Mouse (Mus musculus): Measurements from ENCODE around the gene Vps13c.

DNA sequence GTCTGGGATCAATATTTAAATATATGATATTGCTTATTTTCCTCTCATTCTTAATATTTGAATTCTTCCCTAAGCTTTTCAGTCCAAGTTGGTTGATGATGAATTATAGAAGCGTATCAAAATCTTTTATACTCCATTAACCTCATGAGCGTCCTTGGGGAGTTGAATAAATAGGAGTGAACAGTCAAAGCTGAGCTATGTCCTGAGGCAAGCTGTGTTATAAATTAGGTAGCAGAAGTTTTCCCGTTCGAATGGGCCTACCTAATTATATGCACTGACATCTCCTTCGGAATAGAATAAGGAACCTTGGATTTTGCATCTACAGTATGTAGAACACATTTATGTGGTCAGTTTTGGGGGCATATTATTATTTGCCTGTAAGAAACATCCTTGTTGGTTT lies 82.2 kb downstream of the Vps13c start:
- TF ChIP-seq CTCF (IDR thresholded peaks at IDR 0.05; ENCODE audit: insufficient read depth, low read depth, low read length) (no peak), POLR2A (IDR thresholded peaks at IDR 0.05; ENCODE audit: insufficient read depth, low read depth, low read length) (no peak)
